Mouse (Mus musculus) kidney, postnatal 36 days (tissue): ENCODE measurements at regions not wholly inside any gene's neighbourhood (a gene's known extent, or its start where the extent isn't known, plus 50 kb on each side); places are given as distances from the start of the nearest gene placed in this dataset.

Experiments used
- DNase-seq, 2 experiments: peaks; one replicate each; pipeline ENCODE4 v3.0.0; 2021 to 2022; ENCODE audit warnings: mixed read lengths in 2 of 2

- DNase-seq: no peak
These were observed 594.3 kb downstream of the Plod2 start for GRCm38 (mm10) chr9:93136349-93136748.

- peak in 1 of 2 experiments; percentile 6 for DNase-seq
These were observed 628.0 kb downstream of the Plod2 start for GRCm38 (mm10) chr9:93170071-93170470.

- no peak for DNase-seq
These were observed 644.6 kb downstream of the Plod2 start for GRCm38 (mm10) chr9:93186638-93187037.

GRCm38 (mm10) chr9:93232562-93232961 lies 690.5 kb downstream of the Plod2 start:
- no peak for DNase-seq

GRCm38 (mm10) chr9:93252146-93252545 lies 710.1 kb downstream of the Plod2 start:
- DNase-seq: no peak

- no peak for DNase-seq
These were observed 755.3 kb downstream of the Plod2 start for GRCm38 (mm10) chr9:93297332-93297731.

GRCm38 (mm10) chr9:93306753-93307152 lies 764.7 kb downstream of the Plod2 start:
- no peak for DNase-seq

GRCm38 (mm10) chr9:93328997-93329682 lies 787.1 kb downstream of the Plod2 start:
- no peak for DNase-seq
